Mouse (Mus musculus): ENCODE data around the gene Adgrf2.

Adgrf2 gene

DNA sequence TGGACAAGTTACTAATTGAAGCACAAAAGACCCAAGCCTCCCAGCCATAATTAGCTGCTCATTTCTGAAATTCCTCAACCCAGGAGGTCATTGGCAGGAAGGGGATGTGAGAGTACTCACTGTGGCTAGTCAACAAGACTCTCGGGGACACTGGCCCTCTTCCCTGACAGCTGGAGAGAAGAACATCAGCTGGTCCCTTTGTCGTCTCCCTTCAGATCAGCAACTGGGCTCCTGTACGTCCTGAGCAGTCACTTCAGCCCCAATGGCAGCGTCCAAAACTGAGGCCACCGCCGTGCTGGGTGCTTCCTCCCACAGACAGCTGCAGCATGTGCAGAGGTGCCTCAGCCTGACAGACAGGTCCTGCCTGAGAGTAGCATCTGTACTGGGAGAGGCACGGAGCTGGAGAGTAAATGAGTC, at the start of gene Adgrf2:
Adgrf2 (minus strand) TSS at position 379 of the 417 bp plus-strand sequence.
- no peak for DNase-seq (ENCODE audit: low spot score in 2 of 2)

DNA sequence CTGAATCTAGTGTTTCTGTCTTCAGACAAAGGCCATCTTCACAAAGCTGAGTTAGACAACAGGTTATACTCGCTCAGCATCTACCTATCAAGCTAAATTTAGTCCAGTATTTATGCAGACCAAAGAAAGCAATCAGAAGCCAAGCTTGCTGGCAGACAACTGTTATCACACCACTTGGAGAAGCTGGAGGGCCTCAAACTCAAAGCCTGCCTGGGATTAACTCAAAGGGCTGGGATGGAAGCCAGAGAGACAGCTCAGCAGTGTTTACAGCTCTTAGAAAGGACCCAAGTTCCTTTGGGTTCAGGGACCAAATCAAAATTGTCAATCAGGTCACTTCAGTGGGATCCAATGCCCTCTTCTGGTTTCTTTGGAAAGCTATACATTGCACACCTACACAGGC, 48.8 kb upstream of the Adgrf2 start:
- no peak for DNase-seq (ENCODE audit: low spot score in 2 of 2)

- no peak for DNase-seq (ENCODE audit: low spot score in 2 of 2)
These were observed 47.7 kb upstream of the Adgrf2 start for GRCm38 (mm10) chr17:42789723-42790122.

DNA sequence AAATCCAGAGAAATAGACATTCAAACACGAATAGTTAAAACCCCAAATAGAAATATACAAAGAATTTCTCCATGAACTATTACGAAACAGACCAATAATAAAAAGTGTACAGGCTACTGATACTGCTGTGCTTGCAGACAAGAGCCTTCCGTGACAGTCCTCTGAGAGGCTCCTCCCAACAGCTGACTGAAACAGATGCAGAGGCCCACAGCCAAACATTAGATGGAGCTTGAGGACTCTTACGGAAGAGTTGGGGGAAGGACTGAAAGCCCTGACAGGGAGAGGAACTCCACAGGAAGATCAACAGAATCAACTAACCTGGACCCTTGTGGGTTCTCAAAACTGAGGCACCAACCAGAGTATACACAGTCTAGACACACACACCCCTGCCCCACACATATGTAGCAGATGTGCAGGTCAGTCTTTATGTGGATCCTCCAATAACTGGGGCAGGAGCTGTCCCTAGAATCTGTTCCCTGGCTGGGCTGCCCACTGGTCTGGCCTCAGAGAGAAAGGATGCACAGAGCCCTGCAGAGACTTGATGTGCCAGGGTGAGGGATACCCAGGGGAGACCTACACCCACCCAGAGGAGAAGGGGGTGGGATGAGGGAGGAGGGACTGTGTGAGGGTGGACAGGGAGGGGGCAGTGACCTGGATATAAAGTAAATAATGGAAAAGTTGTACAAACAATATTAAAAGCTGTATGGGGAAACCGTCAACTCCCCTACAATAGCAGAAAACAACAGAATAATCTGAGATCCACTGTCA, 46.9 kb upstream of the Adgrf2 start:
- DNase-seq (ENCODE audit: low spot score in 2 of 2) = no peak

DNA sequence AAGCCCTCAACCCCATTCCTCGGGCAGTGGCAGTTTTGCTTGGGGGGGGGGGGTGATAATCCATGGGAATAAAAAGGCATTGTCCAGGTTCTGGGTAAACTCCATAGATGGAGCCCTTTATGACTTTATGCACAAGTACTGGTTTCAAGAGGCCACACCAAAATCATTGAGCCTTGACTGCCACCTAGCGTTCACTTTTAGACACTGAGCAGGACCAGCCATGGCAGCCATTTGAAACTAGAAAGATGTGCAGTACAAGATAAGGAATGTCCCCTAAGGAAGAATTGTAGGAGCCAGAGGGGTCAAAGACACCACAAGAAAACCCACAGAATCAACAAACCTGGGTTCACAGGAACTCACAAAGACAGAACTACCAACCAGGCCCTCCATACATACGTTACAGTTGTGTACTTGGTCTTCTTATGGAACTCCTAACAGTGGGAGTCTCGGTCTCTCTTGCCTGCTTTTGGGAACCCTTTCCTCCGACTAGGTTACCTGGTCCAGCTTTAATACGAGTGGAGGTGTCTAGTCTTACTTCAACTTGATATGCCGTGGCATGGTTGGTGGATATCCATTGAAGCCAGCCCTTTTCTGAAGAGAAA, 40.3 kb upstream of the Adgrf2 start:
- DNase-seq (ENCODE audit: low spot score in 2 of 2) = peak; percentile 36 to 88

DNA sequence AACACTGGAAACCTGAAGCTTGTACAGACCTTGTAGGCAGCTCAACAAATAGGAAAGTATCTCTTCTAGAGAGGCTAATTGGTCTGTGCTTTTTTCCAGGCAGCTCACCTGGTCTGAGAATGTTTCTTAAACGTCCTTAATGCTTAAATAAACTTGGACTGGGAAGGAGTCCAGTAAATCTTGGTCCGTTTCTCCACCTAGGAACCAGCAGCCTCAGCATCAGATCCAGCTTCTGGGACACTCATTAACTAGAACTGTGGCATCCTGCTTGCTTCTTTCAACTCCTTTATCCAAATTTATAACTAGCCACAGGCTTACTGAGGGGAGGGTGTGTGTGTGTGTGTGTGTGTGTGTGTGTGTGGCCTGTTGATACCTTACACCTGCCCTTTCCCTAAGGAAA, 11.8 kb upstream of the Adgrf2 start:
- no peak for DNase-seq (ENCODE audit: low spot score in 2 of 2)

- DNase-seq (ENCODE audit: low spot score in 2 of 2) = no peak
These were observed 10.2 kb upstream of the Adgrf2 start for GRCm38 (mm10) chr17:42752173-42752572.

- DNase-seq (ENCODE audit: low spot score in 2 of 2) = peak in 1 of 2 experiments; percentile 5
These were observed 3.9 kb upstream of the Adgrf2 start for GRCm38 (mm10) chr17:42745657-42746420.

DNA sequence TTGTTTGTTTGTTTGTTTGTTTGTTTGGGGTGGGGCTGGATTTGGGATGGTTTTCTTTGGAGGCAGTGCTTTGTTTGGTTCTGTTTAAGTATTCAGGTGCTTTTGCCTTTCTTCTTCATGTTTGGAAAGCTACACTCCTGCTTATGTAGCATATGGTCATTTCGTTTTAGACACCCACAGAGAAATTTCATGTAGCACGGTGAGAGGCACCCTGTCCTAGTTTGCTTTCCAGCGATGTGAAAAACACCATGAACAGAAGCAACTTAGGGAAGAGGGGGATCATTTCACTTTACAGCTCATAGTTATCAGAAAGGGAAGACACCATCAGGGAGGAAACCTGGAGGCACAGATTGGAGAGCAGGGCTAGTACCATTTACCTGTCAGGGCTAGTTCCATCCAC, 844 bp upstream of the Adgrf2 start:
- DNase-seq (ENCODE audit: low spot score in 2 of 2) = peak in 1 of 2 experiments; percentile 40

GRCm38 (mm10) chr17:42738794-42739193, 3.2 kb downstream of the Adgrf2 start:
- DNase-seq (ENCODE audit: low spot score in 2 of 2) = no peak

DNA sequence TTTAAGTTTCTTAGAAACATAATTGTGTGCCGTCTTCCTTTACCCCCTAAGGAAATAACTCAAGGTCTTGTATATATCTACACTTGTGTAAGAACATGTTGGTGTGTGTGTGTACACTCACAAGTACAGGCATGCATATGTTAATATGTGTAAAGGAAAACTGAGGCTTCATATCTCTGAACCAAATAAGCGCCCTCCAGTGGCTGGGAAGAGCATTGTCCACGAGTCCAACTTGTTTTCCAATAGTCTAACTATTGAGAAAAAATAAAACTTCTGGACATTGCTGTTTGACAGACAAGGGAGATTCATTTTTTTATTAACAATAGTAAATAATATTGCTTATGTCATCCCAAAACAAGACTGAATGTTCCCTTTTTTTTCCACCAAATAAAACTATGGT, 24.8 kb downstream of the Adgrf2 start:
- no peak for DNase-seq (ENCODE audit: low spot score in 2 of 2)

DNA sequence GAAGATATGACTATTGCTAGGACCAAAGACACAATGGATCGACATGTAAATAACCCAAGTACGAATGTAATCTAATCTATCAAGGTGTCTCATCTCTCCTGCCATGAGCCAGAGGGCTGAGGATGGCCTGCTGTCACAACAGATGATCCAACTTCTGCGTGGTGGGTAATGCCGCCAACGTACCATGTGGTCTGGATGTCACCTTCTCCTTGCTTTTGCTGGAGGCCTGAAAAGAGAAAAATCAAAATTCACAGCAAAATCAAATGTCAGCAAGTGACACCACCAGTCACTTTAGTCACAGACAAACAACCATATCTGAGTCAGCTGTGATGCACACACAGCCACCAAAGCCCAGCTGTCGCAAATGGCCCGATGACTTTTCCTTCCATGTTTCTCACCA, 27.0 kb downstream of the Adgrf2 start:
- no peak for DNase-seq (ENCODE audit: low spot score in 2 of 2)

DNA sequence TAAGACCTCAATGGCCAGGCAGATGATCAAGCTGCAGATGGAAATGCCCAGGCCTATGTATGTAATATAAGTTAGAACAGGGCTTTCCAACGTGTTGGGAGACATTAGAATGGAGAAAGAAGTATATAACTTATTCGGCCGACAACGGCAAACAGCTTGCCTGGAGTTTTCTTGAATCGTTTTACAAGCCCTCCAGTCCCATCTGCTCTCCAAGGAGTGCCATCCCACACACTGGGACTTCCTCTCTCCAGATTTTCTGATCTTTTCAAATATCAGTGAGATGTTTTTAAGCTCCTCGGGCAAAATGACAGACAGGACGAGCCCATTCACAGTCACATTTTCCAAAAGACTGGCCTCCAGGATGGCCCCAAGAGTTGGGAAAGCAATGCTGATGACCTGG, 31.3 kb downstream of the Adgrf2 start:
- peak in 1 of 2 experiments; percentile 42 for DNase-seq (ENCODE audit: low spot score in 2 of 2)

DNA sequence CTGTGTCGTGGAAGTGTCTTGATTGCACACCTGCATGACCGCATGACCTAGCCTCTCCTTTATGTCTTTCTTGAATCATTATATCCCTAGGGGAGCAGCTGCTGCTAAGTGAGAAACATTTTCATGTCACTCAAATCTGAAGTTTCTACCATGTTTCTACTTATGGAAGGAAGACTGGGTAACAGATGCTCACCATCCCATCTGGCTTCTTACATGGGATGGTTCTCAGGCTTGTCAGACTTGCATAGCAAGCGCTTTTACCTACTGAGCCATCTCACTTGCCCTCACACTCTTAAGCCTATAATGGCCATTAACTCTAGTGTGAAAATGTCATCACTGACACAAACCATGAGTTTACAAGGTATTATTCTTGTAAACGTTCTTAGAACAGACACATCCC, 36.4 kb downstream of the Adgrf2 start:
- DNase-seq (ENCODE audit: low spot score in 2 of 2) = no peak

GRCm38 (mm10) chr17:42702198-42702597, 39.8 kb downstream of the Adgrf2 start:
- DNase-seq (ENCODE audit: low spot score in 2 of 2) = peak in 1 of 2 experiments; percentile 28

DNA sequence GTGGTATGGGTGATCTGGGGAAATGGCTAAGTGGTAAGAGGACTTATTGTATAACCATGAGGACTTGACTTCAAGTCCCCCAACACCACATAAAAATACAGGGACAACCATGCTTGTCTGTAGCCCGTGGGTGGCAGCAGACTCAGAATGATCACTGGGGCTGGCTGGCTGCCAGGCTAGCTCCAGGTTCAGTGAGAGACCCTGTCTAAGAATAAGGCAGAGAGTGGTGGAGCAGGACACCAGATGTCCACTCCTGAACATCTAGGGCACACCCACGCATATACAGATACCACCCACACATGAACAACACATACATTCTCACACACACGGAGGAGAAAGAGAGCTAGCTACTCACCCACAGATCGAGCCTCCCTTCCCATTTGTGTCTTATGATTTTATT, 47.2 kb downstream of the Adgrf2 start:
- peak in 1 of 2 experiments; percentile 28 for DNase-seq (ENCODE audit: low spot score in 2 of 2)

GRCm38 (mm10) chr17:42692136-42692535, 49.8 kb downstream of the Adgrf2 start, which contains the start of gene Adgrf4:
TSS of gene Adgrf4 (minus strand) at chr17:42692284.
- DNase-seq (ENCODE audit: low spot score in 2 of 2) = peak in 1 of 2 experiments; percentile 20

DNA sequence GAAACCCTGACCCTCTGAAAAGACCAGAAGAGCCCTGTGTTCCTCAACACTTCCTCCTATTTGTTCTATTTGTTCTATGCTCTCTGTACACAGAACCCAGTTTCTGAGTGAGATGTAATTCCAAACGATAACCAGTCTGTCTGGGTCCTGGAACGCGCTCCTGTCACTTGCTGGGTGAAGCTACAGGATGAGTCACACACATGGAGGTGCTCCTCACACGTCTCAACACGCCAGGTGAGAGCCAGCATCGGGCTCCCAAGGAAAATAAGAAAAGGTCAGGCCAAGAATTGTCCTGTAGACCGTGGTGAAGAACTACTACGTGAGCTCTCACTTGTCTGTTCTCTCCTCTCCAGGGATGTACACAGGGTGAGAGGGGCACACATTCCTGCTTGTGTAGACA, 51.4 kb downstream of the Adgrf2 start:
- no peak for DNase-seq (ENCODE audit: low spot score in 2 of 2)
